Mouse (Mus musculus) ovary, postnatal 10 days (tissue): ENCODE data around the gene Tspyl1.

ENCODE experiments used
- DNase-seq: peaks from one replicate; pipeline ENCODE4 v3.0.0; 2022; ENCODE audit warnings: low spot score

The Tspyl1 gene

GRCm38 (mm10) chr10:34300368-34300767, 18.4 kb downstream of the Tspyl1 start:
- DNase-seq = no peak

GRCm38 (mm10) chr10:34307070-34307469, 25.1 kb downstream of the Tspyl1 start:
- DNase-seq = no peak

GRCm38 (mm10) chr10:34309915-34310685, 28.1 kb downstream of the Tspyl1 start:
- no peak for DNase-seq

GRCm38 (mm10) chr10:34312536-34312935, 30.5 kb downstream of the Tspyl1 start:
- no peak for DNase-seq

- no peak for DNase-seq
These were observed 34.7 kb downstream of the Tspyl1 start for GRCm38 (mm10) chr10:34316571-34317216.

GRCm38 (mm10) chr10:34317217-34317606, 35.2 kb downstream of the Tspyl1 start:
- DNase-seq = no peak

- no peak for DNase-seq
These were observed 38.8 kb downstream of the Tspyl1 start for GRCm38 (mm10) chr10:34320809-34321208.

- DNase-seq = no peak
These were observed 44.7 kb downstream of the Tspyl1 start for GRCm38 (mm10) chr10:34326701-34327100.

GRCm38 (mm10) chr10:34327144-34327543, 45.2 kb downstream of the Tspyl1 start:
- no peak for DNase-seq

GRCm38 (mm10) chr10:34328310-34328709, 46.3 kb downstream of the Tspyl1 start:
- DNase-seq = no peak
